Mouse (Mus musculus) midbrain, embryonic 11.5 days (tissue): Measurements from ENCODE around the gene Acot7. TPM values are rescaled to one million over a fixed set of nuclear protein-coding genes. Genes with fewer than 3 reads are reported as not detected.

Experiments
- ATAC-seq: fragments of 200-750 bp; cut with Nextera tagmentation; 2 replicates; pipeline ENCODE4 v1.8.0; 2017; ENCODE audit warnings: moderate TSS enrichment, moderate library complexity; ENCODE audit not compliant: low FRiP score
- DNase-seq: peaks from one replicate; pipeline ENCODE4 v3.0.0; 2015; ENCODE audit warnings: low spot score; ENCODE audit errors: missing footprints
- H3K27ac ChIP-seq: fragments of 300-500 bp; sonication (generic); 2 replicates; pipeline ENCODE4 v1.5.1; 2014; ENCODE audit warnings: low read depth, low read length
- H3K27me3 ChIP-seq: fragments of 300-500 bp; sonication (generic); 2 replicates; pipeline ENCODE4 v1.6.1; 2014; ENCODE audit warnings: mild to moderate bottlenecking, low read length, moderate library complexity, mixed read lengths; ENCODE audit not compliant: control insufficient read depth, insufficient read depth
- H3K36me3 ChIP-seq: fragments of 300-500 bp; sonication (generic); 2 replicates; pipeline ENCODE4 v1.6.1; 2014; ENCODE audit warnings: mild to moderate bottlenecking, low read length, moderate library complexity, mixed read lengths; ENCODE audit not compliant: control insufficient read depth, insufficient read depth
- H3K4me1 ChIP-seq: fragments of 300-500 bp; sonication (generic); 2 replicates; pipeline ENCODE4 v1.6.1; 2014; ENCODE audit warnings: low read length; ENCODE audit not compliant: control insufficient read depth, insufficient read depth
- H3K4me2 ChIP-seq: fragments of 300-500 bp; sonication (generic); 2 replicates; pipeline ENCODE4 v1.6.1; 2014; ENCODE audit warnings: mild to moderate bottlenecking, moderate library complexity
- H3K4me3 ChIP-seq: fragments of 300-500 bp; sonication (generic); 2 replicates; pipeline ENCODE4 v1.5.1; 2014; ENCODE audit warnings: low read depth, low read length
- H3K9ac ChIP-seq: fragments of 300-500 bp; sonication (generic); 2 replicates; pipeline ENCODE4 v1.6.1; 2014; ENCODE audit warnings: low read length
- H3K9me3 ChIP-seq: fragments of 300-500 bp; sonication (generic); 2 replicates; pipeline ENCODE4 v1.6.1; 2016; ENCODE audit warnings: low read length; ENCODE audit not compliant: control insufficient read depth
- WGBS: fragments of 180-500 bp; shearing (Covaris S2); extraction: QIAGEN DNeasy Blood & Tissue Kit; methylation state at CpG from one replicate; pipeline ENCODE4 v1.1.7; 2014; 5-methylcytosine and 5-hydroxymethylcytosine counted together
- polyA plus RNA-seq: library from polyadenylated mRNA; unstranded; fragments of >200 nt; fragmentation: Nextera tagmentation; extraction: Ambion mirVana; gene quantifications from 2 replicates; pipeline ENCODE4 v1.2.1, GENCODE M21; 2014

The Acot7 gene
- polyA plus RNA-seq, 1 experiment from 2014 or later = 93.5 TPM

DNA sequence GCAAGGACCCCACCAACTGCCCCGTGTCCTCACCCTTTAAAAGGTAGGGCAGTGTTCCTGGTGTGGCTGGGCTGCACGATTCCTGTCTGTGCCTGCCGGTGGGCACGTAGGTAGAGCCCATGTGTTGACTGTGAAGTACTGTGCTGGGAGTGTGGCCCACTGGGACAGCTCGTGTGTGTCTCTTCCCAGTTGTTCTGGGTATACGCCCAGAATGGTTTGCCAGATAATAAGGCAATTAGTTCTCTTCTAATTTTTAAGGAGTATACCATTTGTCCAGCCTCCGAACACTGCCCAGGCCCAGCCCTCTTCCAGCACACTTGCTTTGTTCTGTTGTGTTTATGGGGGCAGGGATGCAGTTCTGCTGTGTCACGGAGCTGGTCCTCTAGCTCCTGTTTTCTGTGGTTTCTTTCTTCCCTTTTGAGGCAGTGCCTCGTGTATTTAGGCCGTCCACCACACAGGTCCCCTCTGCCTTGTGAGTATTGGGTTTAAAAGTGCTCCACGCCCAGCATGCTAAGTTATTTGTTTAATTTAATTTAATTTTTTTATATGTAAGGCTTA is 12.2 kb downstream of the Acot7 start:
- 78% methylated on average over 11 of the region's 11 CpGs for WGBS

DNA sequence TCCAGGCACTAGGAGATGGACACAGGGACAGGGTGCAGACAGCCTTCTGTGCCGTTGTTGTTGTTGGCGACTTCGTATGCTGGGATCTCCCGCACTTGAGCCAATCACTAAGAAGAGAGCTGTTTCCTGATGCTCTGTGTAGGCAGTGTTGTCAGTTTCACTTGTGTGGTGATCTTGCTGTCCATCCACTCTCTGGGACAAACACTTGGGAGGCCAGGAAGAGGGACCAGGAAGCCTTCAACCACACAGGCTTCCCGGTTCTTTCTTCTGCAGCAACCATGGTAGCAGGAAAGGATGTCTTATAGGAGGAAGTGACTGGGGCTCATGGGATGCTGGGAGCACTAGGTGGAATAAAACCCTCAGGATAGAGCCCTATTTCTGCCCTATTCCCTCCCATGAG is 12.8 kb downstream of the Acot7 start:
- ATAC-seq = no peak
- H3K27ac ChIP-seq = no peak overlapping the region
- no peaks in the 10 kb centered on the region for H3K36me3 ChIP-seq

More for the DNA sequence above, 12.2 kb downstream of the Acot7 start:
- Histone ChIP-seq H3K36me3 (no peaks in the 10 kb centered on the region), H3K4me3 (no peak overlapping the region), H3K9ac (no peak overlapping the region), H3K27ac (no peak overlapping the region), H3K27me3 (no peaks in the 10 kb centered on the region), H3K4me2 (no peak overlapping the region), H3K9me3 (no peaks in the 10 kb centered on the region), H3K4me1 (peaks cover 15% of the 10 kb centered on the region)
- ATAC-seq = no peak
- DNase-seq = no peak

DNA sequence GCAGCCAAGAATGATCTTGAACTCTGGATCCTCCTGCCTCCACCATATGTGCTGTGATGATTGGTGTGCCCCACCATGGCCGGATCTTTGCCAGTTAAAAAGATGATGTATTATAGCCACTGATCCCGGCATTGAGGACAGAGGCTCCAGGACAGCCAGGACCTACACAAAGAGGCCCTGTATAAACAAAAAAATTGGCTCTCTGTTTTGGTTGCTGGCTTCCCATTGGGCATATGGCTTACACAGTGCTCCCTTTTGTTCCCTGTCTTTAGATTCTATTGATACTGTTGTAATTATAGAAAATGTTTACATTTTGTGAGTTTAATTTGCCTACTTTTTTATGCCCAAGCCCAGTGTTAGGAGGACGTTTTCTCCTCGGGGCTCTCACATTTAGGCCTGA is 14.6 kb downstream of the Acot7 start:
- DNase-seq (no peak), ATAC-seq (no peak)
- H3K4me2 ChIP-seq = no peak overlapping the region
- no peaks in the 10 kb centered on the region for H3K9me3 ChIP-seq
- WGBS = 72% methylated on average over 4 of the region's 4 CpGs
- no peak overlapping the region for H3K4me3 ChIP-seq
- no peaks in the 10 kb centered on the region for H3K4me1 ChIP-seq
- H3K27ac ChIP-seq = no peak overlapping the region
- H3K36me3 ChIP-seq = no peaks in the 10 kb centered on the region
- H3K9ac ChIP-seq = no peak overlapping the region
- H3K27me3 ChIP-seq = no peaks in the 10 kb centered on the region

More for the DNA sequence above, 12.8 kb downstream of the Acot7 start:
- no peak for DNase-seq
- Histone ChIP-seq H3K9ac (no peak overlapping the region), H3K27me3 (no peaks in the 10 kb centered on the region), H3K9me3 (no peaks in the 10 kb centered on the region), H3K4me1 (peaks cover 10% of the 10 kb centered on the region), H3K4me2 (no peak overlapping the region), H3K4me3 (no peak overlapping the region)
- 89% methylated on average over 5 of the region's 5 CpGs for WGBS

DNA sequence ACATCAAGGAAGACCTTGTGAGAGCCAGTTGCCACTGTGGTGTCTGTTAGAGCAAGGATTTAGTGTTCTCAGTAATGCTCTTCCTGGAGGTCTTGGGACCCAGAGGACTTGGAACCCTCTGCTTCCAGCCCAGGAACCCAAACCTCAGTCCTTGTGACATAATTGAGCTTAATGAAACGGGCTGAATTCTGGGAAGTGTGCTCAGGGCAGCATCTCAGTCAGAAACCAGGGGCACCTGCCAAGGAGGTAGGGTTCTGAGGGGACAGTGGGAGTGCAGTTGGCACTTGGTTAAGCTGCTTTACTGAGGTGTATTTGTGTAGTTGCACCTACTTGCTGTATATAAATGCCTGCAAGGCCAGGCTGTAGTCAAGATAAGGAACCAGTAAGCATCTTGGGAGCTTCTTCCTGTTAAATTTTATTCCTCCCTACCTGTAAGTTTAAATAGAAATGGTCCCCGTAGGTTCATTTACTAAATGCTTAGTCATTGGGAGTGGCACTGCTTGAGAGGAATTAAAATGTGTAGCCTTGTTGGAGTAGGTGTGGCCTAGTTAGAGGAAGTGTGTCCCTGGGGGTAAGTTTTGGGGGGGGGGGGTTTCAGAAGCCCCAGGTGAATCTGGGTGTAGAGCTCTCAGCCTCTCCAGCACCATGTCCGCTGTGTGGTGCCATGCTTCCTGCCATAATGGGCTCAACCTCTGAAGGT is 16.7 kb downstream of the Acot7 start:
- Histone ChIP-seq H3K4me1 (no peaks in the 10 kb centered on the region), H3K4me3 (no peak overlapping the region), H3K9ac (no peak overlapping the region), H3K9me3 (no peaks in the 10 kb centered on the region), H3K27me3 (no peaks in the 10 kb centered on the region), H3K36me3 (no peaks in the 10 kb centered on the region), H3K27ac (no peak overlapping the region), H3K4me2 (no peak overlapping the region)
- WGBS = 89% methylated on average over 3 of the region's 3 CpGs
- ATAC-seq (no peak), DNase-seq (no peak)

DNA sequence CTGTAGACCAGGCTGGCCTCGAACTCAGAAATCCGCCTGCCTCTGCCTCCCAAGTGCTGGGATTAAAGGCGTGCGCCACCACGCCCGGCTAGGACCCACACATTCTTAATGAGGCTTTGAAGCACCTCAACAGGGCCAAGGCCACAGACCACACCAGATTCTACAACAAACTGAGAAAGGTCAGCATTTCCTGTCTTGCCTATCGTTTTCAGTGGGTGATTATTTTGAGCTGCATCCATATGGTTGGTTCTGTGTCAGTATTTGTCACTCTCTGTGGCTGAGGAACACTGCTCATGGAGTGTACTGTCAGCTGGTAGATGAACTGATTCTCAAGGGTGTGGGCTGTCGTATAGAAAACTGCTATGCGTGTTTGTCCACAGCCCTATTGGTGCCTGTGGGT is 18.3 kb downstream of the Acot7 start:
- no peaks in the 10 kb centered on the region for H3K4me1 ChIP-seq
- no peak overlapping the region for H3K4me3 ChIP-seq
- 92% methylated on average over 9 of the region's 9 CpGs for WGBS
- no peak for ATAC-seq
- H3K4me2 ChIP-seq = no peak overlapping the region
- no peaks in the 10 kb centered on the region for H3K27me3 ChIP-seq
- no peak overlapping the region for H3K9ac ChIP-seq
- no peaks in the 10 kb centered on the region for H3K36me3 ChIP-seq
- H3K9me3 ChIP-seq = no peaks in the 10 kb centered on the region
- no peak for DNase-seq
- no peak overlapping the region for H3K27ac ChIP-seq

DNA sequence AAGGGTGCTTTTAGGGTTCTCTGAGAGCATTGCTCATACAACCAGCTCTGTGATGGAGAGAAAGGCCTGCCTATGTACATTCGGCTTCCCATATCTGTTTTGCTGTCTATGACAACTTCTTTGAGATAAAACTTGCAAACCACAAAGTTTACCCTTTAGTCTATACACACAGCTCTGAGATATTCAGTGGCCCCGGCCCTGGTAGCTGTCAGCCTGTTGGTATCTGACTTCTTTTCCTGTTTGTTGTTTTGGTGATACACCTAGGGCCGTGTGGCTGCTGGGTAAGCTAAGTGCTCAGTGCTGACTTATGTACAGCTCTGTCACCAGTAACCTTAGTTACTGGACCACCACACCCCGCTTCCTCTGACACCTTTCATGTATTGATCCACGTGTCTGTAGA is 19.6 kb downstream of the Acot7 start:
- 82% methylated on average over 5 of the region's 5 CpGs for WGBS
- H3K9ac ChIP-seq = no peak overlapping the region
- H3K27me3 ChIP-seq = no peaks in the 10 kb centered on the region
- DNase-seq = no peak
- no peaks in the 10 kb centered on the region for H3K36me3 ChIP-seq
- no peak for ATAC-seq
- no peaks in the 10 kb centered on the region for H3K9me3 ChIP-seq
- H3K27ac ChIP-seq = no peak overlapping the region
- no peaks in the 10 kb centered on the region for H3K4me1 ChIP-seq
- H3K4me2 ChIP-seq = no peak overlapping the region
- H3K4me3 ChIP-seq = no peak overlapping the region

DNA sequence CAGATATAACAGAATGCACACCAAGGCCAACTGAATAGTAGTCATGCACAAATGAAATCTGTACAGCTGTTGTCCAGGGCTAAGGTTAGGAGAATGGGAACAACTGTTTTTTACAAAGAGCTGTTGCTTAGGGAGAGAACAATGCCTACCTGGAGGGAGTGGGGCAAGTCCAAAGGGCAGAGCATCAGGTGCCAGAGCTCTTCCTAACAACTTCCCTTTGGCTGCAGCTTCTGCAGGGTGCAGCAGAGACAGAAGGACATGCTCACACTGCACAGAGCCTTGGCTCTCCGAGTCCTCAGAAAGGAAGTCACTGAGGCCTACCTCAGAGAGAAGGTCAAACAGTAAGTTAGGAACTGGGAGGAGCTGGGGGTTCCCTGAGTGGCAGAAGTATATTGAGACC is 21.7 kb downstream of the Acot7 start:
- no peak for ATAC-seq
- 81% methylated on average over 1 of the region's 1 CpGs for WGBS
- Histone ChIP-seq H3K4me2 (no peak overlapping the region), H3K36me3 (no peaks in the 10 kb centered on the region), H3K4me1 (no peaks in the 10 kb centered on the region), H3K4me3 (no peak overlapping the region), H3K27me3 (no peaks in the 10 kb centered on the region), H3K27ac (no peak overlapping the region), H3K9ac (no peak overlapping the region), H3K9me3 (no peaks in the 10 kb centered on the region)
- DNase-seq = no peak

DNA sequence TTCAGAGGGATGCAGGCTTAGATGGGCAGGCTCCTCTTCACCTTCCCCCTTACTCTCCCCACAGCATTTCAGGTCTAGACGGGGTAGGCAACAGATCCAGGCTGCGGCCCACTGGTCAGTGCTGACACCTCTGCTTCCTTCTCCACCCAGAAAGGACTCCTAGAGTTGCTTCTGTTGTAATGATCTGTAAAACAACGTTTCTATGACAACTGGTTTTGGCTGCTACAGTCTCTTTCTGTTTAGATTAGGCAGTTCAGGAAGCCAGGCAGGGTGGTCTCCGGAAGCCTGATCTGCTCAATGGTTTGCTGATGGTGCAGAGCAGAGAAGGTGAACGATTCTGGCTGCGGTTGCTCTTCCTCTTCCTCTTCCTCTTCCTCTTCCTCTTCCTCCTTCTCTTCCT is 23.6 kb downstream of the Acot7 start:
- Histone ChIP-seq H3K4me1 (no peaks in the 10 kb centered on the region), H3K27me3 (no peaks in the 10 kb centered on the region), H3K9ac (no peak overlapping the region), H3K9me3 (no peaks in the 10 kb centered on the region), H3K27ac (no peak overlapping the region), H3K4me2 (no peak overlapping the region), H3K4me3 (no peak overlapping the region), H3K36me3 (no peaks in the 10 kb centered on the region)
- no peak for ATAC-seq
- 81% methylated on average over 6 of the region's 6 CpGs for WGBS
- DNase-seq = no peak

DNA sequence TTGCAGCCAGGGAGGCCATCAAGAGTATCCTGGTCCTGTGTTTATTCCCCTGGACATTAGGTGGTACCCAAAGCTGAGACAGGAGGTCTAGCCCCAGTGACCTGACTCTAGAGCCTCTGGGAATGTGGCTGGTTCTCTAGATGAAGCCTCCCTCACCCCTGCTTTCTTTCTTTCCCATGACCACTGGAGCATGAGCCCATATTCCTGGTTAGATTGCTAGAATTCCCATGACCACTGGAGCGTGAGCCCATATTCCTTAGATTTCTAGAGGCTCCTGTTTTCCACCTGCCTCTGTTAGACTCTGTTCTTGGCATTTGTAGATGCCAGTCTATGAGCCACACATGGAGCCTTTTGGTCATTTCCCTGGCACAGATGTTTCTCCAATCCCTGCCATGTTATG is 24.5 kb downstream of the Acot7 start:
- Histone ChIP-seq H3K4me1 (no peaks in the 10 kb centered on the region), H3K9ac (no peak overlapping the region), H3K4me2 (no peak overlapping the region), H3K27ac (no peak overlapping the region), H3K36me3 (no peaks in the 10 kb centered on the region), H3K4me3 (no peak overlapping the region), H3K9me3 (no peaks in the 10 kb centered on the region), H3K27me3 (no peaks in the 10 kb centered on the region)
- DNase-seq = no peak
- ATAC-seq = no peak
- WGBS = 90% methylated on average over 1 of the region's 1 CpGs
